Mouse (Mus musculus) stomach, postnatal 0 days (tissue): ENCODE data around the gene Pacs2. TPM values are rescaled to one million over a fixed set of nuclear protein-coding genes. Genes with fewer than 3 reads are reported as not detected.

Experiments
- ATAC-seq: fragments of 200-750 bp; cut with Nextera tagmentation; 2 replicates; pipeline ENCODE4 v1.8.0; 2017; ENCODE audit not compliant: low FRiP score, low TSS enrichment
- DNase-seq: peaks from one replicate; pipeline ENCODE4 v3.0.0-alpha.2; 2016; ENCODE audit warnings: low spot score
- H3K27ac ChIP-seq: fragments of 300-500 bp; sonication (generic); replicated peaks from 2 replicates; pipeline ENCODE4 v1.5.1; 2014; ENCODE audit warnings: mild to moderate bottlenecking, control low read depth
- H3K27me3 ChIP-seq: fragments of 300-500 bp; sonication (generic); 2 replicates; pipeline ENCODE4 v1.6.1; 2014; ENCODE audit warnings: low read length; ENCODE audit not compliant: control insufficient read depth, insufficient read depth
- H3K36me3 ChIP-seq: fragments of 300-500 bp; sonication (generic); 2 replicates; pipeline ENCODE4 v1.6.1; 2014; ENCODE audit warnings: low read length, mixed read lengths; ENCODE audit not compliant: control insufficient read depth, insufficient read depth
- H3K4me1 ChIP-seq: fragments of 300-500 bp; sonication (generic); replicated peaks from 2 replicates; pipeline ENCODE4 v1.6.1; 2014; ENCODE audit warnings: antibody characterized with exemption; ENCODE audit not compliant: control insufficient read depth, insufficient read depth
- H3K4me2 ChIP-seq: fragments of 300-500 bp; sonication (generic); replicated peaks from 2 replicates; pipeline ENCODE4 v1.6.1; 2014; ENCODE audit warnings: low read depth, mild to moderate bottlenecking, control low read depth, moderate library complexity
- H3K4me3 ChIP-seq: fragments of 300-500 bp; sonication (generic); 2 replicates; pipeline ENCODE4 v1.5.1; 2014; ENCODE audit warnings: low read depth, low read length, control low read depth
- H3K9ac ChIP-seq: fragments of 300-500 bp; sonication (generic); 2 replicates; pipeline ENCODE4 v1.6.1; 2014; ENCODE audit warnings: mild to moderate bottlenecking, low read length, control low read depth, mixed read lengths
- H3K9me3 ChIP-seq: fragments of 300-500 bp; sonication (generic); 2 replicates; pipeline ENCODE4 v1.6.1; 2016; ENCODE audit warnings: low read length; ENCODE audit not compliant: control insufficient read depth
- CTCF ChIP-seq: IDR thresholded peaks from 2 replicates; pipeline ENCODE4 v1.5.1; 2016; ENCODE audit warnings: antibody characterized with exemption, low read depth, mild to moderate bottlenecking, moderate library complexity
- EP300 ChIP-seq: optimal IDR thresholded peaks from 2 replicates; pipeline ENCODE3; 2016; ENCODE audit warnings: antibody characterized with exemption
- WGBS: fragments of 180-500 bp; shearing (Covaris S2); extraction: QIAGEN DNeasy Blood & Tissue Kit; methylation state at CpG from one replicate; pipeline ENCODE4 v1.1.7; 2014; 5-methylcytosine and 5-hydroxymethylcytosine counted together
- polyA plus RNA-seq: library from polyadenylated mRNA; unstranded; fragments of >200 nt; fragmentation: Nextera tagmentation; extraction: Ambion mirVana; gene quantifications from 2 replicates; pipeline ENCODE4 v1.2.1, GENCODE M21; 2015

Pacs2 gene
- polyA plus RNA-seq, 1 experiment from 2014 or later = 4.1 TPM

DNA sequence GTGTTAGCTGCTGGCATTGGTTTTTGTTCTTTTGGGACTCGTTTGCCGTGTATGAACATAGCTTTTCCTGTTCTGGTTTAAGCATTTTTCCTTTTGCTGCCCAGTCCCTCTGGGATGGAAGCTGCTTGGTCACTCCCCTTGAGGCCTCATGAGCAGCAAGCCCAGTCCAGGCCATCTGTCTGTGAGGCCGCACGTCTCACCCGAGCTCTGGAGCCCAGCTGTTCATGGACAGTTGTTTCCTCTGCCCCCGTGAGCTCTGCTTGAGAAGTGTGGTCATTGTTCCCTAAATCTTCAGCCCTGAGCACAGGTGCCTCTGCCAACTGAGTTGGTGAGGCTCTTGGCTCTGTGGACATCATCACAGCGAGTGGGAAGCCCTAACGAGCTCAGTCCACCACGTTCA, 14.6 kb downstream of the Pacs2 start:
- Histone ChIP-seq H3K9me3 (no peaks in the 10 kb centered on the region), H3K9ac (no peak overlapping the region), H3K4me3 (no peak overlapping the region), H3K4me1 (no peaks in the 10 kb centered on the region), H3K36me3 (no peaks in the 10 kb centered on the region; the same call in 1 of the 2 replicates), H3K27me3 (no peaks in the 10 kb centered on the region), H3K4me2 (no peak overlapping the region), H3K27ac (0 out of 2 replicates have a peak overlapping the region, but pooled peaks have one; percentile 14)
- ATAC-seq (no peak), DNase-seq (no peak)
- TF ChIP-seq EP300 (no peak), CTCF (no peak)
- 69% methylated on average over 9 of the region's 9 CpGs for WGBS

DNA sequence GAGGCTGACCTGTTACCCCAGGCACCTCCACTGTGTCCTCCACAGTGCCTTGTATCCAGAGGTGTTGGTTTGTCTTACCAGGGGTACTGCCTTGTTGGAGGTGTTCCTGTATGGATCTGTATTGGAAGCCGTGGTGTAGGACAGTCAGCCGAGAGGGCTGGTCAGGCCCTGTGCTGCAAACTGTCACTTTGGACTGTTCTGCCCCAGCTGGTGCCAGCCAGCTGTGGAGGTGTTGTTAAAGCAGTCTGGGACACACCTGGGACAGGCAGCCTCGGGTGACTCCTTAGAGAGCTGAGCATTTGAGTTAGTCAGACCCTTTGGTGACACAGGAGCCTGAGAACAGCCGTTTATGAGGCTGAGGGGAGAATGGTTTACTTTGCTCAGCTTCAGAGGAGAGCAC, 15.7 kb downstream of the Pacs2 start:
- DNase-seq (no peak), ATAC-seq (no peak; the same call in 1 of the 2 replicates)
- H3K9ac ChIP-seq = no peak overlapping the region
- TF ChIP-seq EP300 (no peak), CTCF (no peak)
- H3K4me1 ChIP-seq = no peaks in the 10 kb centered on the region
- no peak overlapping the region for H3K27ac ChIP-seq
- 51% methylated on average over 4 of the region's 4 CpGs for WGBS
- H3K27me3 ChIP-seq = no peaks in the 10 kb centered on the region
- no peaks in the 10 kb centered on the region for H3K9me3 ChIP-seq
- H3K36me3 ChIP-seq = no peaks in the 10 kb centered on the region; the same call in 1 of the 2 replicates
- H3K4me3 ChIP-seq = no peak overlapping the region
- H3K4me2 ChIP-seq = no peak overlapping the region

DNA sequence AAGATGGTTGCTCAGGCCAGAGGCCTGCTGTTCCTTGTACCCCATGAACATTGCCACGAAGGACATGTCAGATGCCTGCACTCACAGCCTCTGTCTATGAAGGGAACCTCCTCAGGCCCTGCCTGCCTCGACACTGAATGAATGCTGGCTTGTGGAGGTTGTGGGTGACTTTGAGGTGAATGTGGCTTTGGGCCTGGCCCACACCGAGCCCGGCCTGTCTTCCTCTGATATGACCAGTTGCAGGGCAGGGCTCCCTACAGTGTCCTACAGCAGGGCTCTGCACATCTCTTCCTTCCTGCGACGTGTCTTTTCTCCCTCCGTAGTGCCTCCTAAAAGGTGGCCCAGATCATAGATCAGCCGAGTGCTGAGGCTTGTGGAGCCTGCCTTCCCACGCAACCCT, 16.7 kb downstream of the Pacs2 start:
- no peak for TF ChIP-seq EP300
- no peak for TF ChIP-seq CTCF
- Histone ChIP-seq H3K27me3 (no peaks in the 10 kb centered on the region), H3K36me3 (no peaks in the 10 kb centered on the region; the same call in 1 of the 2 replicates), H3K4me1 (no peaks in the 10 kb centered on the region), H3K9me3 (no peaks in the 10 kb centered on the region), H3K4me2 (no peak overlapping the region), H3K4me3 (no peak overlapping the region), H3K27ac (no peak overlapping the region), H3K9ac (no peak overlapping the region)
- 91% methylated on average over 9 of the region's 9 CpGs for WGBS
- DNase-seq = no peak
- no peak for ATAC-seq

DNA sequence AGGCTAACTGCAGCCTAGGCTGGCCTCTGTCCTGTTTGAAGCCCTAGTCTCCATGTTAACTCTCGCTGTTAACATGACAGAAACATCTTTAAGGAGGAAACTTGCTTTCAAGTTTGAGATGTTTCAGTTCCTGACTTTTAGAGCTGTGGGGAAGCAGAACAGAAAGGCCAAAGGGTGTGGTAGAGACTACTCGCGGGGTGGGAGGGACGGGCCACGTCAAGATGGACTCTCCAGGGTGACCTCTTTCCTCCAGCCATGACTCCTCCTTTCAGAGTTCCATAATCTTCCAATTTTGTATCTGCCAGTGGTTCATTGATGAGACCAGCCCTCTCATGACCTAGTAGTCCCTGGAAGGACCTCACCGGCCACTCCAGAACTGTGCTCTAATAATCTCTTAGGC, 17.1 kb downstream of the Pacs2 start:
- no peaks in the 10 kb centered on the region for H3K9me3 ChIP-seq
- no peaks in the 10 kb centered on the region; the same call in 1 of the 2 replicates for H3K36me3 ChIP-seq
- no peak overlapping the region for H3K4me2 ChIP-seq
- H3K27me3 ChIP-seq = no peaks in the 10 kb centered on the region
- TF ChIP-seq CTCF = no peak
- TF ChIP-seq EP300 = no peak
- no peaks in the 10 kb centered on the region for H3K4me1 ChIP-seq
- ATAC-seq = no peak
- no peak overlapping the region for H3K4me3 ChIP-seq
- WGBS = 79% methylated on average over 6 of the region's 6 CpGs
- no peak overlapping the region for H3K9ac ChIP-seq
- DNase-seq = no peak
- no peak overlapping the region for H3K27ac ChIP-seq

DNA sequence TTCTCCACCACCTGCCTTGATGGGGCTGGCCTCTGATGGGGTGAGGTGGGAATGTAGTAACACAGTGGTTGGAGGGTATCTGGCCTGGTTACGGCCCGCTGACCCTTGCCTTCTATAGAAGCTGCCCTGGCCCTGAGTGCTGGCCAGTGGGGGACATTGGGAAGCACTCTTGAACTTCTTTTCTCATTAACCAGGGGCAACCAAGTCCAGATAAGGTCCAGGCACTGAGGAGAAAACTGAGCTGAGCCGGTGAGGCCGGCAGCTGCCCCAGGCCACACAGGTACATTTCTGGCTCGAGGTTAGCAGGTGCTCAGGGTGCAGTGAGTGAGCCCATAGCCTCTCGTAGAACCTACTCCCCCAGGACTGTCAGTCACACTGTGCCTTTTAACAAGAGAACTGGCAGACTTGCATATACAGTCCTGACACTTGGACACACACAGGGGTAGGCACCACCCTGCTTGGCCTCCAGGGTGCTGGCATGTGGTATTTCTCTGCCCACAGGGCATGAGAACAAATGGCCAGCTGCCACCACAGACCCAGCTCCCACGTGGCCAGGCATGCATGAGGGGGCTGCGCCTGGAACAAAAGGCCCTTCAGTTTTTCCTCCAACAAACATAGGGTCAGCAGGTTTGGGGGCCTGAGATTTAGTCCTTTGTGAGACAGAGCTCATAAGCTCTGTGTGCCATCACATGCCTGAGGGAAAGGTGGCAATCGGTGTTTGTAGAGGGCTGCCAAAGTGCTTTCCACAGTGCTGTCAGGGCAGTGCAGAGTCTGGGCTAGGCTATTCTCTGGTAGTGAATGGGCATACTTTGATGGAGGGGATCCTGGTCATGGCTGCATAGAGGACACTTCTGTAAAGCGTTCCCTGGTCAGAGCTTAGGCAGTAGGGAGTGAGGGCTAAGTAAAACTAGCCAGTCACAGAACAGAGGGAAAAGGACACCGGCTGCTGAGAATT, 18.3 kb downstream of the Pacs2 start:
- no peaks in the 10 kb centered on the region for H3K9me3 ChIP-seq

DNA sequence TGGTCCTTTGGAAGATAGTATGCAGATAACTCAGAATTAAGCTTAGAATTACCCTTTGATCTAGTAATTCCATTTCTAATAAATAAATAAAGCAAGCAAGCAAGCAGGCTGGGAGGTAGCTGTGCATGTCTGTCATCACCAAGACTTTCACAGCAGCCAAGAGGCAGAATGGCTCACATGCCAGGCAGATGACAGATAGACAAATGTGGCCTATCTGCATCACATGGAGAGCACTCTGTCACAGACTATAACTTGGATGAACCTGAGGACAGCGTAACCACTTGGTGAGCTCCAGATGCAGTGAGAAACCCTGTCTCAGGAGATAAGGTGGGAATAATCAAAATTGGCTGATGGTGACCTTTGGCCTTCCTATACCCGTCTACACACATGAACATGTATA, 20.8 kb downstream of the Pacs2 start:
- no peak for TF ChIP-seq EP300
- no peak for TF ChIP-seq CTCF
- WGBS = 74% methylated on average over 2 of the region's 2 CpGs
- H3K9me3 ChIP-seq = no peaks in the 10 kb centered on the region
- H3K36me3 ChIP-seq = no peaks in the 10 kb centered on the region
- H3K4me1 ChIP-seq = no peaks in the 10 kb centered on the region
- H3K27ac ChIP-seq = no peak overlapping the region
- no peak overlapping the region for H3K4me2 ChIP-seq
- H3K27me3 ChIP-seq = no peaks in the 10 kb centered on the region
- H3K9ac ChIP-seq = no peak overlapping the region
- no peak for DNase-seq
- ATAC-seq = no peak
- H3K4me3 ChIP-seq = no peak overlapping the region

More for the DNA sequence above, 18.3 kb downstream of the Pacs2 start:
- TF ChIP-seq EP300 = no peak
- TF ChIP-seq CTCF = no peak
- Histone ChIP-seq H3K4me3 (no peak overlapping the region), H3K27me3 (no peaks in the 10 kb centered on the region), H3K4me1 (no peaks in the 10 kb centered on the region), H3K36me3 (no peaks in the 10 kb centered on the region; the same call in 1 of the 2 replicates), H3K9ac (no peak overlapping the region), H3K27ac (no peak overlapping the region), H3K4me2 (no peak overlapping the region)
- ATAC-seq = no peak
- no peak for DNase-seq
- 74% methylated on average over 11 of the region's 11 CpGs for WGBS
